Mouse (Mus musculus) lung, postnatal 10 days (tissue): ENCODE measurements at regions not wholly inside any gene's neighbourhood (a gene's known extent, or its start where the extent isn't known, plus 50 kb on each side); places are given as distances from the start of the nearest gene placed in this dataset.
"Not testable (repeated sequence)": the region's sequence is repeated elsewhere in the genome, so short reads cannot be mapped to it uniquely, and the experiment has no call there.

Experiments used
- DNase-seq: peaks from one replicate; pipeline ENCODE4 v3.0.0; 2021

DNA sequence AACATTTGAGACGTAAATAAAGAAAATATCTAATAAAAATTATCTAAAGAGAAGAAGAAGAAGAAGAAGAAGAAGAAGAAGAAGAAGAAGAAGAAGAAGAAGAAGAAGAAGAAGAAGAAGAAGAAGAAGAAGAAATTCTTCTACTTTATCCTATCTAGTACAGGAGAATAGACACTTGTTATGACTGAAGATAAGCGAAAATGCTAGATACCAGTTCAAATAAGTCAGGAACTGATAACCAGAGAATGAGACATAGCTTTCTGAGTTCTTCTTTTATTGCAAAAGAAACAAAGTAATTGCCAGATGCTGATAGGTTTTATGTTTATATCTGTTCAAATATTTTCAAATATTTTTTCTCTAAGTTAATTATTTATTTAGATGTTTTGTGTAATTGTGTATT, 2144.1 kb upstream of the Pcdh17 start:
- no peak for DNase-seq

DNA sequence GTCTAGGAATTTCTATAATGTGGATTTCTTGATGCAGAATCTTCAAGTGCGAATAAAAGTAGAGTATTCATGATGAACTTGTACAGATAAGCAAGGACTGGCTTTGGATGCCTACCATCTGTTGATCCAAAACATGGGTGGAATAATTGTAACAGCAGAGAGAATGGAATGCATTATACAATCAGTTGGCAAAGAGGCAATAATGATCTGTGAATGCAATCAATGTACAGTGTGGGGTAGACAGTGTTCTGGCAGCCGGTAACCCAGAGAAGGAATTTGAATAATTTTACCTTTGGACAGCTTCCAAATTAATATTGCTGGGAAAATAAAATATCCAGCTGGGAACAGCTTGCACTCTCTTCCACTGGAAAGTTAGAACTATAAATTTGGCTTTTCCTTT, 2129.9 kb upstream of the Pcdh17 start:
- DNase-seq, result peak; percentile 18

DNA sequence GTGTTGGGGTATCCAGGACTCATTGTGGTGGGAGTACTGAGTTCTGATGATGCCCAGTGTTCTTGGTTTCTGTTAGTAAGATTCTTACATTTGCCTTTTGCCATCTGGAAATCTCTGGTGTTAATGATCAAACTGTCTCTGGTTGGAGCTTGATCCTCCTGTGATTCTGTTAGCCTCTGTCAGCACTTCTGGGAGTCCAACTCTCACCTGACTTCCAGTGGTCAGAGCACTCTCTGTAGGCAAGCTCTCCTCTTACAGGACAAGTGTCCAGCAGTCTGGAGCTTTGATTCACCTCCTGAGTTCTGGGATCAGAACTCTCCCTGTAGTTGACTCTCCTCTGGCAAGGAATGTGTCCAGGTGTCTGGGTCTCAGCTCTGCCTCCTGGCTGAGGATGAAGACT, 2108.5 kb upstream of the Pcdh17 start:
- not testable (repeated sequence) for DNase-seq
